Mouse (Mus musculus): Measurements from ENCODE around the gene Retreg1.
"Not testable (repeated sequence)": the region's sequence is repeated elsewhere in the genome, so short reads cannot be mapped to it uniquely, and the experiment has no call there.

Retreg1 gene

DNA sequence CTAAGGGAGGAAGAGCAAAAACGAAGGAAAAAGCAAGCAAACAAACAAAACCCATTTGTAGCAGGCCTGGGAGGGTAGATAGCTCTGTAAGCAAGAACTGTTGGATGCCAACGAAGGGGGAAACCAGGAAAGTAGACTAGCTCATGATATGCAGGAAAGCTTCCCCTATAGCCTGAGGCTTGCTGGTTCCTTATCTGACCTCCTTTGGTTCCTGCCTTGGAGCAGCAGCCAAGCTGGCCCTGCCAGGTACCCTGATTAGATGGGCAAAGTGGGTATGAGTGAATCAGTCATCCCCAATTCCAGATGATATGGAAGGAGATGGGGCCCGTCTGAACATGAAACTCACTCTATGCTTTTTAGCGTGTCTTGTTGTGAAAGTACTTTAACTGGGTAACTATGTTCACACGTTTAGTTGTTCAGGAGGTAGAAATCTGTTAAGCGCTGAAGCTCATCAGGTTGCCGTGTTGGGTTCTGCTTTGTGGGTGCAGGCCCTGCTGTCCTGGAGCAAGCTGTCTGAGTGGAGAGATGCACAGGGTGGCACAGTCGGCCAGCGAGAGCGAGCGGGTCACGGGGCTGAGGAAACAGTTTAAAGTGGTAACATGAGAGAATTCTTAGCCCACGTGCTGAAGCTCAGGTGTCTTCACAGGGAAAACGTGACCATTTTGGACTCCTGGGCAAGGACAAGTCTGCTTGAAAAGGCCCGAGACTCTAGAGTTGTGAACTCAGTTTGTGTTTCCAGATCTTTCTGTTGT lies 100.6 kb downstream of the Retreg1 start:
- in situ Hi-C loops (cut with MseI, MboI) = no loop called here

DNA sequence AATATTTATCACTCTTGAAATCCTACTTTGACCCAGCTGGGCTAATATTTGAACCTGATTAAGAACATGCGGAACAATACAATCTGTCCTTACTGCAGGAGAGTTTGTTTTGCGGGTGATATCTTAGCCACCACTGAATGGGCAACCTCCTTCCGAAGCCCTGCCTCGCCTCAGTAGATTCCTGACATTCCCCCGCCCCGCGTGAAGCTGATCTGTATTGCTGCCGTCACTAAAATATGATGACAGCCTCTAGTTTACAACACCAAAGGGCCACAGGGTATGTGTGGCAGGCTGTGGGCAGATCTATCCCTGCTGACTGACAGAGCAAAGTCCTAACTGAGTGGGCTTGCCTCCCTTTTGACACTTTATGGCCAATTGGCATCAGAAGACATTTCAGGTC lies 102.2 kb downstream of the Retreg1 start:
- in situ Hi-C loops (cut with MseI, MboI) = no loop called here

DNA sequence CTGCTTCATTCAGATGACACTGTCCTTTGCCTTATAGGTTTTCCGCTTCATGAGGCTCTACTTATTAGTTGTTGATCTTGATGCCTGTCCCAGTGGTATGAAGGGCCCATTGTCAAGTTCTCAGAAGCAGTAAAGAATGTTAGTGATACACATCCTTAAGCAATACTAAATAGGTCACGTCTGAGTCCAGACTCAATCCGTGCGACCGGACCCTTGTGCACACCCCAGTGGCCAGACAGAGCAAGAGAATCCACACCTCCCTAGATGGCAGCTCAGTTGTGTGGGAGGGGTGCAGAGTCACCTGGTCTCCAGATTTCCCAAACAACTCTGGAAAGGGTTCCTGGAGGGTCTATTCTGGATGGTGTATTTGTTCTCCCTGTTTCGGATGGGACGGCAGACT lies 103.5 kb downstream of the Retreg1 start:
- in situ Hi-C loops (cut with MseI, MboI) = no loop called here

DNA sequence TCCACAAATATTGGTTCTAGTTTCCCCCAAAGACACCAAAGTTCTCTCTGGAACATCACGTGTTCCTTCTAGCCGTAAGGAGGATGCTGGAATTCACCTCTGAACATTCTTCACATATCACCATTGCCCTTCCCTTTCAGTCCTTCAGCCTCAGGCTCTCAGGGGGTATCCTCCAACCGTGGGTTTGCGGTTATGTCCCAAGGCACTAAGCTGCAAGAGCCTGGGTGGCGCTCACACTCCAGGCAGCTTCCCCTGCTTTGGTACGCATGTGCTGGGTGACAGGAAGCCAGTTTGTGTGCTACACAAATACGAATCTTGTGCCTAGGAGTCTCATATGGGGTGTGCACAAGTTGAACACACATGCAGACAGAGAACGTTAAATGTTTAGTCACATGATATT lies 104.4 kb downstream of the Retreg1 start:
- in situ Hi-C loops (cut with MseI, MboI) = no loop called here

DNA sequence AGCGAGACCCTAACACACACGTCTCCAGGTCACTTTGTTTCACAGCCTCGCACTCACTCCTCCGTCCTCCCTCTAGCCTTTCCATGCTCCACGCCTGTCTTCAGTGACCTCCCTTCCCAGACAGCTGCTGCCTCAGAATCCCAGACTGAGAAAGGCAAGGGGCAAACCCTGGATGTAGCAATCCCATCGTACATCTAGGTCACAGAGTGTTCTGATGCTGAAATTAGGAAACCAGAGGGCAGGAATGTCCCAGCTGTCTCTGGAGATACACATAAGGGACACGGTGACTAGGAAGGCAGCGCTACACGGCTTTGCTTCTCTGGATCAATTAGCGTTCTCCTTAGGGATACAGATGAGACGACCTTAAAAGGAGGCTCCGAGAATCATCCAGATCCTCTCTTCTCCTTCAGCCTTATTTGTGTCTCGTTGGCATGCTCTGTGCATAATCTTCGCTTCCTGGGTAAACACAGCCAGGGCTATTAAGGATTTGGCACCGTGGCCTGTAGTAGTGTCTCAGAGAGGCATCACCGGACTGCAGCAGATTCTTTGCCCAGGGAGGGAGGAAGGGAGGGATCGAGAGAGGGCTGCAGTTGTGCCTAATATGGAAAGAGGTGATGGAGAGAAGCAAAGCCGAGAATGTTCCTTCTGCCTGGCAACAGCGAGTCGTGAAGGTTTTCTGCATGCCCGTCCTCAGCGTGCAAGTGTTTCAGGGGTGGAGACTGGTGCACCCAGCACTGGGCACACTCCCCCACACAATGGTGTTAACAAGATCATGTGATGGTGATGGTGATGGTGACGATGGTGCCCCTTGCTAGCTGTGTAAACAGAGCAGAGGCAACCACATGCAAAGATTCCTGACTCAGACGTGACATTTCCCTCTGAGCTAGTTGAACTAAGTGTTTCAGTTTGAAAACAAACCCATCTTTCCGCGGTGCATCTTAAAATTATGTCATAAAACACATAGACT lies 105.6 kb downstream of the Retreg1 start:
- in situ Hi-C loops (cut with MseI, MboI) = no loop called here

DNA sequence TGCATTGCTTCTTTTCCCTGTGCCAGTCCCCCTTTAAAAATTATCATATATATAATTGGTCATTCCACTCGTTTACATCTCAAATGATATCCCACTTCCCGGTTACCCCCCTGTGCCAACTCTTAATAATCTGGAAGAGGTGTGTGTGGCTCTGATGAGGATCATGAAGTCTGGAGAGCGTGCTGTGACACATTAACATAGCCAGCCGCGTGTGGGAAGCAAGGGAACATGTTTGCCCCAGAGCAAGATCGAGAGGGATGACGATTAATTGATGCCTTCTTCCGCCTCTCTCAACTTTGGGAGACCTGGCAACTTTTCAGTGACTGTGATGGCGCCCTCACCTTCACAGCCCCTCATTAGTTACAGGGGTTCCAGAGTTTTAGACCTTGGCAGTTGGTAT lies 106.7 kb downstream of the Retreg1 start:
- in situ Hi-C loops (cut with MseI, MboI) = loop anchor here (10.0 kb wide), 1 partner anchor 145 kb away; no protein-coding TSS in a partner anchor

DNA sequence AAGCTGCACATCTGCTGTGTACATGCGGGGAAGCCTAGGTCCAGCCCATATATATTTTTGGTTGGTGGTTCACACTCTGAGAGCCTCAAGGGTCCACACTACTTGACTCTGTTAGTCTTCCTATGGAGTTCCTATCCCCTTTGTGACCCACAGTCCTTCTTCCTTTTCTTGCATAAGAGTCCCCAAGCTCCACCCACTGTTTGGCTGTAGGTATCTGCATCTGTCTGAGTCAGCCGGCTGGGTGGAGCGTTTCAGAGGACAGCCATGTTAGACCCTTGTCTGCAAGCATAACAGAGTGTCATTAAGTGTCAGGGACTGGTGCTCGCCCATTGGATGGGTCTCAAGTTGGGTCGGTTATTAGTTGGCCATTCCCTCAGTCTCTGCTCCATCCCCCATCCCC lies 107.6 kb downstream of the Retreg1 start:
- in situ Hi-C loops (cut with MseI, MboI) = loop anchor here (10.0 kb wide), 1 partner anchor 146 kb away; no protein-coding TSS in a partner anchor

DNA sequence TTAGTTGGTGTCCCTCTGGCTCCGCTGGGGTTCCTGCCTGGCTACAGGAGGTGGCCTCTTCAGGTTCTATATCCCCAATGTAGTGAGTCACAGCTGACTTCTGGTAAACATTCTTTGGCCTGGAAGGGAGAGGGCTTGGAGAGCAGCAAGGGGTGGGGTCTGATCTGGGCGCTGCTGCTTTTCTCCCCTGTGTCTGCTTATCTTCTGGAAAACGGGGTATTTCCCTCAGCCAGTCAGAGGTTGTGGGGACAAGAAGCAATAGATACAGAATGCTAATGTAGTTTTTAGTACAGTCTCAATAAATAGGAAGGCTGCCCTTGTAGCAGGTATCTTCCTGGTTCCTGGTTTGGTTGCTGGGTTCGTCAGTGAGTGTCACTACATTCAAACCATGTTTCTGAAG lies 108.1 kb downstream of the Retreg1 start:
- in situ Hi-C loops (cut with MseI, MboI) = loop anchor here (10.0 kb wide), 1 partner anchor 146 kb away; no protein-coding TSS in a partner anchor

DNA sequence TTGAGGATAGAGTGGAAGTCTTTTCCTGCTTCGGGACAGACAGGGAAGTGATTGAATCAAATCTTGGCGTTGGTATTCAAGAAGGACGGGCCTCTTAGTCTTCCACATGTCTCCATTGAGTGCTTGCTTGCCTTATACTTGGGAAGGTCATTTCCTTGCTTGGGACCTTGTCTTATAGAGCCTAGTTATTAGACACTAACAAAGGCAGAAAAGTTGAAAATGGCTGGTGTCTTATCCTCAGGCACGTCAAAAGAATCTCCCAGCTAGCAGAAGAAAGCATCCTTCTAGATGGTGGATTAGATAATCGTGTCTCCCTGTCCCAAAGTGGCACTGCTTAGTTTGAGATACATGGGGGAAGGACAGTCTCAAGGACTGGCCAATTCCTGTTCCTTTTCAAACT lies 113.0 kb downstream of the Retreg1 start:
- in situ Hi-C loops (cut with MseI, MboI) = loop anchor here (10.0 kb wide), 1 partner anchor 151 kb away; no protein-coding TSS in a partner anchor

DNA sequence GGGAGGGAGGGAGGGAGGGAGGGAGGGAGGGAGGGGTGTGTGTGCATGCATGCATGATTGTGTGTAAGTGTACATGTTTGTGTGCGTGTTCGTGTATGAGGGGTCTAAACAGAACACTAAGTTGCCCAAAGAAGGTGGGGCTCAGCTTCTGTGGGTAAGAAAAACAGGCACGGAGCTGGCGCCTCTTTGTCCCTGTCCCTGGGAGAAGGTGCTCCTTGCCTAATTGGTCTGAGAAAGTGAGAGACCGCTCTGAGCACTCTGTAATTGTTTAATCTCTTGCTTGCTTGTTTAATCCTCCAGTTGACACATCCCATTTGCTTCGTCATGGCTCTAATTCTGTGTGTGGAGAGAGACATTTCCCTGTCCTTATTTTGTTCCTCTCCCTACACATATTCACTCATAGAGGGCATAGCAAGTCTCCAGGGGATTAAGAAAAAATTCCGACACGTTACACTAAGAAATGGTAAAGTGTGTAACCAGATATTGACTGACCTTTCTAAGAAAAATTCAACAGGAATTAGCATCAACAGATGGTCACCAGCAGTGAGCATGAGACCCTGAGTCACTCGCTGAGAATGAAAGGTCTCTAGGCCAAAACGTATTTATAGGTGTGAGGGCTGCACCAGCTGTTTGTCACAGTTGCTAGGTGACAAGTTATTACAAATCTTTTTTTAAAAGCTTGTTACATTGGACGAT lies 113.6 kb downstream of the Retreg1 start:
- in situ Hi-C loops (cut with MseI, MboI) = loop anchor here (10.0 kb wide), 1 partner anchor 152 kb away; no protein-coding TSS in a partner anchor

DNA sequence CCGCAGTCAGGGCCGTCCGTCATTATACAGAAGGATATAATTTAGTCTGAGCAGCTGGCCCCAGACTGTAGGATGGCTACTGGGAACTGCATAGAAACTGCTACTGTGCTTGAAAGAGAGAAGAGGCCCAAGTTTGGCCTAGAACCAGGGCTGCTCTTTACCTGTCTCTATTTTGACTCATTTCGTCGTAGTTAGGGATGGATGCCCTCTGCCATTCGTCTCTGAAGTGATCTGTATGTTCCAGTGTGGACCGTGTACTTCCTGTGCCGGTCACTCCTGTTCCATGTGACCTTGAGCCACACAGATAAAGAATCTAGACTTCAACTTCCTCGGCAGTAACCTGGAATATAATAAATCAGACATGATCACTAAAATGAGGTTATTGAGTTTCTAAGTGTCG lies 114.7 kb downstream of the Retreg1 start:
- in situ Hi-C loops (cut with MseI, MboI) = loop anchor here (10.0 kb wide), 1 partner anchor 153 kb away; no protein-coding TSS in a partner anchor

DNA sequence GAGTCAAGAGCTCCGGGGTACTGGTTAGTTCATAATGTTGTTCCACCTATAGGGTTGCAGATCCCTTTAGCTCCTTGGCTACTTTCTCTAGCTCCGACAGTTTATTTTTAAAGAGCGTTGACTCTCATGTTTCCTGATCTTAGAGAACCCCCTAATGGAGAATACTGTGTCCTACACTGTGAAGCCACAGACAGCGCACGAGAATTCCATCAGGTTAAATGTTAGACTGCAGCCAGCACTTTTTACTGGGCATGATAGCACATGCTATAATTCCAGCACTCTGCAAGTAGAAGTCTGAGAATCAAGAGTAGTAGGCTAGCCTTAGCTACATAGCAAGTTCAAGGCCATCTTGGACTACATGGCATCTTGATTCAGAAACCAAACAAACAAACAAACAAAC lies 116.4 kb downstream of the Retreg1 start:
- in situ Hi-C loops (cut with MseI, MboI) = loop anchor here (10.0 kb wide), 1 partner anchor 155 kb away; no protein-coding TSS in a partner anchor

DNA sequence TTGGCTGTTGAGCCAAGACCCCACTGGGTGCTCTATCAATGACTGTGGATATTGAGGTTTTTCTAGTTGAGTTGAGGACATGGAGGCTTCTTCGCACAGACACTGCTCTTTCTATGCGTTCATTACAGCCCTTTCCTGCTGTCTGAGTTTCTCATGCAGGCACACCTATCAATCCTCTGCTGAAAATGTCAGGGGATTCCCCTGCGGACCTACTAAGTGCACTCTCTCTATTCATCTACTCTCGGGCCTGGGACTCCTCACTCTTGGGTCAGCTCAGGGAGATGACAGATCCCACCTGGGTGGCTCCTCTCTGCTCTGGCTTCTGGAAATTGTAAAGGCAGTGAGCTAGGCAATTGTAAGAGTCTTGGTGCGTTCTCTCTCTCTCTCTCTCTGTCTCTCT lies 117.3 kb downstream of the Retreg1 start:
- in situ Hi-C loops (cut with MseI, MboI) = no loop called here

DNA sequence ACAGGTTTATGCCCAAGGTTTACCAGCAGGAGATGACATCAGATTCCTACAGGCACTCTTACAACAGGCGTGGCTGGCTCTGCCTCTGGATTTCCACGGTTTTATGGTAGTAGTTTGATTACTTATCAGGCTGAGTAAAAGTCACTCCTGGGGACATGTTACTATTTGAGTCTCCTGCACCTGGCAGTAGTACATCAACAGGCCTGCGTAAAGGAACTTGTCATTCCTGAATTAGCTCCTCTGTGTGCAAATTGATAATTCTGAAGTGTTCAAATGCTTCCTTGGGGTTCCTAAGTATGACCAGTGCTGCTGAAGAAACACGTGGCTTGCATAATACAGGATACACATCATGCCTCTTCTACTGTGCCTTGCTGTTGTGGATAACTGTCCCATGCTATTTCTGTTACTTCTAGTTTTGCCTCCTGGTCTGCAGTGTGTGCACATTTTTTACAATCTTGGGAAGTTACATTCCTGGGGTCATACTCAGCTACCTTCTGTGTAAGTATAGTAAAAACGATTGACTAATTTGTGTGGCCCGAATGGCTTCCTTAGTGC lies 123.3 kb downstream of the Retreg1 start:
- in situ Hi-C loops (cut with MseI, MboI) = no loop called here

DNA sequence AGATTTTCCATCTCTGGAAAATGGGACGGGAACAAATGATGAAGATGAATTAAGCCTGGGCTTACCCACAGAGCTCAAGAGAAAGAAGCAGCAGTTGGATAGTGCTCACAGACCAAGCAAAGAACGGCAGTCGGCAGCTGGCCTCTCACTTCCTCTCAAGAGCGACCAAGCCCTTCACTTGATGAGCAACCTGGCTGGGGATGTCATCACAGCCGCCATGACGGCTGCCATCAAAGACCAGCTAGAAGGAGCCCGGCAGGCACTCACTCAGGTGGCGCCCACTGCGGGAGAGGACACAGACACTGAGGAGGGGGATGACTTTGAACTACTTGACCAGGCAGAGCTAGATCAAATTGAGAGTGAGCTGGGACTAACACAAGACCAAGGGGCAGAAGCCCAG lies 128.6 kb downstream of the Retreg1 start:
- in situ Hi-C loops (cut with MseI, MboI) = no loop called here

DNA sequence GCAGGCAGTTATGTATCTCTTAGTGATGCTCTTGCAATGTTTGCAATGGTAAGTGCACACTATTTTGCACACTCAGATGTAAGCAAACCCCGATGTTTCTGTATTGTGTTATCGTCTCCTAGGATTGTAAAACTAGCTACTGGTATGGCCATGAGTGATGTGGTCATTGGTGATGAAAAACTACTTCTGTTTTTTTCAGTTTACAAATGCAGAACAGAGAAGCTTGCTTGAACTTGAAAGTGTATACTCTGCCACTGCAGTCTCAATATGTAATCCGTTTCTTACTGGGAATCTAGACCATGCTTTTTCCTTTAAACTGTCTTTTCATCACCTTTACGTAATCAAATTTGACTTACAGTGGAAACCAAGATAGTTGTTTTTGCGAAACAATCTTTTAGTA lies 129.8 kb downstream of the Retreg1 start:
- in situ Hi-C loops (cut with MseI, MboI) = no loop called here

DNA sequence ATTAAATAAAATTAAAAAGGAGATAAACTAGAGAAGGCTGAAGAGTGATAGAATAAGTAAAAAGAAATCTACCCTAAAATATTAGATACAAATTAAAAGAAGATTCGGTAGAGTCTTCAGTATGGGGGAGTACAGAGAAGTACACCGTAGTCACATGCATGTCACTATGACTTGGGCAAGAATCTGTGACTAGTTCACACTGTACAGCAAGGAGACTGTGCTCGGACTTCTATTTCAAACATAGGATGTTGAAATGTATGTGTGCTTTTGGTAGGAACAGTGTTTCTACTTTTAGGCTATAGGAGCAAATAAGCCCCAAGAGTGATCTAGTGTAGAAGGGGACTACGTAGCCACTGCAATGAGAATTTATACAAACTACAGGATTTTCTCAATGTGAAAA lies 131.4 kb downstream of the Retreg1 start:
- in situ Hi-C loops (cut with MseI, MboI) = no loop called here

DNA sequence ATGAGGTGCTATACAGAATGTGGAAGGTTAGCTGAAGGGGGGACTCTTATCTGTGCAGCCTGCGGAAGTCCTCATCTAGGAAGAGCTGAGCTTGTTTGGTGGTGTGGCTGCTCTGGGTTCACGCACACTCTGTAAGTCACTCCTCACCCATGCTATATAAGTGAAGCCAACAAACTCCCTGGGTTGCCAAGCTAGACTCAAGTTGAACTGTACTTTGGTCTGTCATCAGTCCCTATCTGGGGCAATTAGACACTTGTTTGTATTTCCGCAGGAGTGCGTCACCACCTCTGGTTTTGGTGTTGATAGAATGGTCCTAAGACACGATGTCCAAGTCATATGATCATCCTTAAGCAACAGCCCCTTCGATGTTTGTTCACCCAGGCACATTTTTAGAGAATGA lies 132.8 kb downstream of the Retreg1 start:
- in situ Hi-C loops (cut with MseI, MboI) = no loop called here

DNA sequence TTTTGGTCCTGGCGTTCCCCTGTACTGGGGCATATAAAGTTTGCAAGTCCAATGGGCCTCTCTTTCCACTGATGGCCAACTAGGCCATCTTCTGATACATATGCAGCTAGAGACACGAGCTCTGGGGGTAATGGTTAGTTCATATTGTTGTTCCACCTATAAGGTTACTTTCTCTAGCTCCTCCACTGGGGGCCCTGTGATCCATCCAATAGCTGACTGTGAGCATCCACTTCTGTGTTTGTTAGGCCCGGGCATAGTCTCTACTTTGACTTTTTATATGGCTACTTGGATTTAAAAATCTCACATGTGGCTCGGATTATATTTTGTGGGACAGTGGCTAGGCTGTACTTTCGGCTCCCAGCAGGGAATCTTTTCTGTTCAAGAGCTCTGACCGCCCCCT lies 140.6 kb downstream of the Retreg1 start:
- in situ Hi-C loops (cut with MseI, MboI) = not testable (repeated sequence)

DNA sequence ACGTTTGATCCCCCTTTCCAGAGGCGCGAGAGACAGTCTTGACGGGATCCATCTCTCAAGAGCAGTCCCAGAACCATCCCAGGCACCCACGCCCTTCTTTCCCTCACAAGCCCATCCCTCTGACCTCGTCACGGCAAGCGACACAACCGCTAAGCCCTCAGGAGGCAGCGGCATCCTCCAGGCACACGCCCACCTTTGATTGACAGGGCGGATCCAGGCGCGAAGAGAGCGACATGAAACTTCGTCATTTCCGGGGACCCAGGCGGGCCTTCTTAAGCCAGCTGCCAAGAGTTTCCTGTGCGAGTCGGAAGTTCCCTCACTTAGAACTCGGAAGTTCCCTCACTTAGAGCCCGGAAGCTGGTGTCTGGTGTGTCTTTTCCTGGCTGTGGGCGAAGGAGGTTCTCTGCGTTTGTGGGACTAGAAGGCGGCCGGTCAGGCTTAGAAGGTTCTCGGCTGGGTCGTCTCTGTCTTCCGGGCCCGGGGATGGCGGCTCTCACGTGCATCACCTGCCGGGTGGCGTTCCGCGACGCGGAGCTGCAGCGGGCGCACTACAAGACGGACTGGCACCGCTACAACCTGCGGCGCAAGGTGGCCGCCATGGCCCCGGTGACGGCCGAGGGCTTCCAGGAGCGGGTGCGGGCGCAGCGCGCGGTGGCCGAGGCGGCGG lies 141.2 kb downstream of the Retreg1 start, which contains the start of gene Zfp622:
Gene Zfp622 (plus strand): TSS at position 300 of the 667 bp plus-strand sequence.
- in situ Hi-C loops (cut with MseI, MboI) = no loop called here

Measured in mouse trophoblast stem cell (cell line).